Mouse (Mus musculus) adrenal gland, postnatal 36 days (tissue): Measurements from ENCODE around the gene Cadps2. TPM values are rescaled to one million over a fixed set of nuclear protein-coding genes. Genes with fewer than 3 reads are reported as not detected.

ENCODE experiments used
- DNase-seq, 2 experiments: peaks; one replicate each; pipeline ENCODE4 v3.0.0; 2021; ENCODE audit warnings: mixed read lengths in 1 of 2
- total RNA-seq, 2 experiments: library from RNA; stranded (reverse); gene quantifications; 2 replicates each; pipeline ENCODE4 v1.2.3; 2021

The Cadps2 gene
- total RNA-seq, 2 experiments from 2014 or later: 1.8 to 9.1 TPM

GRCm38 (mm10) chr6:23762204-23762603 is 77.0 kb downstream of the Cadps2 start:
- no peak for DNase-seq

- peak in 1 of 2 experiments; percentile 4 for DNase-seq
These were observed 81.0 kb downstream of the Cadps2 start for GRCm38 (mm10) chr6:23758249-23758648.

GRCm38 (mm10) chr6:23748823-23749222 is 90.4 kb downstream of the Cadps2 start:
- DNase-seq: no peak

GRCm38 (mm10) chr6:23740010-23740409 is 99.2 kb downstream of the Cadps2 start:
- DNase-seq: no peak

GRCm38 (mm10) chr6:23732750-23733149 is 106.5 kb downstream of the Cadps2 start:
- no peak for DNase-seq

GRCm38 (mm10) chr6:23728620-23729019 is 110.6 kb downstream of the Cadps2 start:
- no peak for DNase-seq

GRCm38 (mm10) chr6:23723697-23724096 is 115.5 kb downstream of the Cadps2 start:
- no peak for DNase-seq

GRCm38 (mm10) chr6:23720401-23720800 is 118.8 kb downstream of the Cadps2 start:
- DNase-seq: no peak

GRCm38 (mm10) chr6:23707506-23707905 is 131.7 kb downstream of the Cadps2 start:
- no peak for DNase-seq

- DNase-seq: no peak
These were observed 138.3 kb downstream of the Cadps2 start for GRCm38 (mm10) chr6:23700879-23701278.

- DNase-seq: no peak
These were observed 161.0 kb downstream of the Cadps2 start for GRCm38 (mm10) chr6:23678172-23678571.

- DNase-seq: no peak
These were observed 184.2 kb downstream of the Cadps2 start, which contains the start of gene Rnf148 for GRCm38 (mm10) chr6:23655036-23655435. Gene Rnf148 (minus strand): TSS chr6:23655136.

GRCm38 (mm10) chr6:23650205-23650604 is 189.0 kb downstream of the Cadps2 start, which contains the start of gene Rnf133:
Gene Rnf133 (minus strand): TSS chr6:23650305.
- no peak for DNase-seq

- peak in 1 of 2 experiments; percentile 1 for DNase-seq
These were observed 190.5 kb downstream of the Cadps2 start for GRCm38 (mm10) chr6:23648732-23649131.

- peak; percentile 39 to 53 for DNase-seq
These were observed 191.5 kb downstream of the Cadps2 start for GRCm38 (mm10) chr6:23647627-23648247.

GRCm38 (mm10) chr6:23637081-23637480 is 202.1 kb downstream of the Cadps2 start:
- peak; percentile 57 to 71 for DNase-seq

GRCm38 (mm10) chr6:23635208-23635607 is 204.0 kb downstream of the Cadps2 start:
- DNase-seq: no peak

GRCm38 (mm10) chr6:23634016-23634415 is 205.2 kb downstream of the Cadps2 start:
- no peak for DNase-seq

- no peak for DNase-seq
These were observed 208.8 kb downstream of the Cadps2 start for GRCm38 (mm10) chr6:23630465-23630864.

GRCm38 (mm10) chr6:23575102-23575501 is 264.1 kb downstream of the Cadps2 start:
- DNase-seq: no peak

- no peak for DNase-seq
These were observed 265.5 kb downstream of the Cadps2 start for GRCm38 (mm10) chr6:23573750-23574149.

- no peak for DNase-seq
These were observed 266.8 kb downstream of the Cadps2 start for GRCm38 (mm10) chr6:23572401-23572800.

GRCm38 (mm10) chr6:23569686-23570085 is 269.5 kb downstream of the Cadps2 start:
- DNase-seq: no peak

GRCm38 (mm10) chr6:23568688-23569087 is 270.5 kb downstream of the Cadps2 start:
- no peak for DNase-seq
